Mouse (Mus musculus) erythroblast, embryonic 14.5 days (primary cell): ENCODE results near the gene Plagl2. TPM values are rescaled to one million over a fixed set of nuclear protein-coding genes. Genes with fewer than 3 reads are reported as not detected.
"Not testable (repeated sequence)": the region's sequence is repeated elsewhere in the genome, so short reads cannot be mapped to it uniquely, and the experiment has no call there.

Experiments
- H3K27me3 ChIP-seq: 2 replicates; pipeline ENCODE4 v1.6.1; 2012; ENCODE audit warnings: inconsistent platforms; ENCODE audit not compliant: control insufficient read depth
- H3K36me3 ChIP-seq: 2 replicates; pipeline ENCODE4 v1.6.1; 2012; ENCODE audit warnings: mild to moderate bottlenecking, inconsistent platforms; ENCODE audit not compliant: control insufficient read depth
- H3K4me1 ChIP-seq: 2 replicates; pipeline ENCODE4 v1.6.1; 2012; ENCODE audit warnings: inconsistent platforms; ENCODE audit not compliant: control insufficient read depth
- H3K4me3 ChIP-seq: replicated peaks from 2 replicates; pipeline ENCODE3; 2012; ENCODE audit warnings: moderate library complexity, mild to moderate bottlenecking, inconsistent platforms
- H3K9me3 ChIP-seq: 2 replicates; pipeline ENCODE4 v1.6.1; 2012; ENCODE audit warnings: low read length, inconsistent platforms, mixed read lengths; ENCODE audit not compliant: control insufficient read depth
- GATA1 ChIP-seq: IDR thresholded peaks from 2 replicates; pipeline ENCODE4 v1.6.1; 2012; ENCODE audit warnings: low read length, inconsistent platforms, mixed read lengths
- TAL1 ChIP-seq: IDR thresholded peaks from 3 replicates; pipeline ENCODE4 v1.6.1; 2012; ENCODE audit warnings: low read length, inconsistent platforms, mixed read lengths
- polyA plus RNA-seq: library from polyadenylated mRNA; stranded (reverse); fragments of >175 nt; gene quantifications from 2 replicates; pipeline ENCODE4 v1.2.3, GENCODE M21; 2012

The Plagl2 gene
- polyA plus RNA-seq: 2.2 and 2.3 TPM in 2 replicates

GRCm38 (mm10) chr2:153241250-153242014 lies at the start of gene Plagl2, which contains the start of gene Pofut1:
TSS of gene Plagl2 (minus strand) at chr2:153241426.
TSS of gene Pofut1 (plus strand) at chr2:153241533.
- Histone ChIP-seq H3K4me1 (peaks cover 70% of the 10 kb centered on the region), H3K4me3 (peak within 1 kb of the TSS; percentile 88), H3K9me3 (no peaks in the 10 kb centered on the region), H3K27me3 (no peaks in the 10 kb centered on the region), H3K36me3 (peaks cover 69% of the 10 kb centered on the region)
- TF ChIP-seq TAL1: no peak
- TF ChIP-seq GATA1: no peak

GRCm38 (mm10) chr2:153287835-153288234 lies 46.6 kb upstream of the Plagl2 start:
- Histone ChIP-seq H3K9me3 (no peaks in the 10 kb centered on the region), H3K4me1 (peaks cover 24% of the 10 kb centered on the region)
- TF ChIP-seq TAL1 (no peak), GATA1 (no peak)

GRCm38 (mm10) chr2:153286524-153286923 lies 45.3 kb upstream of the Plagl2 start:
- Histone ChIP-seq H3K36me3 (no peaks in the 10 kb centered on the region), H3K4me1 (peaks cover 11% of the 10 kb centered on the region), H3K4me3 (no peak overlapping the region), H3K27me3 (no peaks in the 10 kb centered on the region), H3K9me3 (no peaks in the 10 kb centered on the region)
- TF ChIP-seq GATA1: no peak
- no peak for TF ChIP-seq TAL1

More at GRCm38 (mm10) chr2:153287835-153288234, 46.6 kb upstream of the Plagl2 start:
- Histone ChIP-seq H3K4me3 (no peak overlapping the region), H3K36me3 (no peaks in the 10 kb centered on the region), H3K27me3 (no peaks in the 10 kb centered on the region)

DNA sequence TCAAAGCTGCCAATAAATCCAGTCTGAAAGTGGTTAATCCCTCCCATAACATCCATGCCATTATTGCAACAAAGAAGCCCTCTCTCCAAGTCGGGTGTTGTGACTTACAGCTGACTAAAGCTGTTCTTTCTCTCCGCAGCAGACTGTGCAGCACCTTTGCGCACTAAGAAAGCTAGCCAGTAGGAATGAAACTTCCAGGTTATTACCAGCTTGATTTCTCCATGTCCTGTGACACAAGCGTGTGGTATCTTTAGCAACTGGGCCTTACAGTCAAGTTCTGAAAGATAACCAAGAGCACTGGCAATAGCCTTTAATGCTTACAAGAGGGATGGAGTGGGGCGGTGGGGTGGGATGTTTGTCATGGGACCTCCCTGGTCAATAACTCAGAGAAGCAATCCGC lies 42.7 kb upstream of the Plagl2 start:
- Histone ChIP-seq H3K4me1 (peaks cover 2% of the 10 kb centered on the region; the same call in 1 of the 2 replicates), H3K4me3 (no peak overlapping the region), H3K27me3 (no peaks in the 10 kb centered on the region), H3K36me3 (no peaks in the 10 kb centered on the region), H3K9me3 (no peaks in the 10 kb centered on the region)
- no peak for TF ChIP-seq TAL1
- no peak for TF ChIP-seq GATA1

DNA sequence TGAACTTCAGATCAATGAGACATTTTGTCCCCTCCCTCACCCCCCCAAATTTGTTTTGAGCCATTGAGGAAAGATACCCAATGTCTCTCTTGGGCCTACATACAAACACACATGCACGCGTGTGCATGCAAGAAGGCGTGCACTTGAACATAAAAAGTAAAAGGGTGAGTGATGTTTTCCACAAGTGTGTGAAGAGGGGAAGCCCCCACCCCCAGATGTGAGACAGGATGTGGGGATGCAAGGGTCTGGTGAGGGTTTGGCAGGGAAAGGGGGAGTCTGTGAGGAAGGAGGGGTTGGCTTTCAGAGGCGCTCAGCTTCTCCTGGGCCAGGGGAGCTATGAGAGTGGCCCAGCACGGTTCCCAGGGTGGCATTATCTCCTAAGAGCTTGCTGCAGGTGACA lies 37.1 kb upstream of the Plagl2 start:
- Histone ChIP-seq H3K27me3 (no peaks in the 10 kb centered on the region), H3K4me1 (peaks cover 29% of the 10 kb centered on the region), H3K36me3 (no peaks in the 10 kb centered on the region), H3K9me3 (peaks cover 6% of the 10 kb centered on the region), H3K4me3 (no peak overlapping the region)
- no peak for TF ChIP-seq GATA1
- TF ChIP-seq TAL1: no peak

GRCm38 (mm10) chr2:153276846-153277245 lies 35.6 kb upstream of the Plagl2 start:
- not testable (repeated sequence) for H3K27me3 ChIP-seq, H3K9me3 ChIP-seq, H3K36me3 ChIP-seq, H3K4me3 ChIP-seq
- peaks cover 35% of the 10 kb centered on the region for H3K4me1 ChIP-seq

DNA sequence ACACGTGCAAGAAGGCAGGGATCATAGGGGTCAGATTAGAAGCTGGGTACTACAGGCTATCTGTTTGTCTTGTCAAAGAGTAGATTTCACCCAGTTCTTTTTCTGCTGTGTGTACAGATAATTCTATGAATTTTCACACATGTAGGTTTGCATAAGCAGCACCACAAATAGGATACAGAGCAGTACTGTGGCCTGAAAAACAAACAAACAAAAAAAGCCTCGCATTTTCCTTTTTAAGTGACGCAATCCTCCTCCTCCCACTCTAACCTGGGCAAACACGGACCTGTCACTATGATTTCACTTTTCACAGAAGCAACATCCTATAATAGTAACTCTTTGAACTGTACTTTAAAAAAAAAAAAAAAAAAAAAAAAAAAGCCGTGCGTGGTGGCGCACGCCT lies 35.2 kb upstream of the Plagl2 start:
- Histone ChIP-seq H3K9me3 (peaks cover 6% of the 10 kb centered on the region), H3K4me3 (no peak overlapping the region), H3K36me3 (no peaks in the 10 kb centered on the region), H3K4me1 (peaks cover 35% of the 10 kb centered on the region), H3K27me3 (no peaks in the 10 kb centered on the region)
- TF ChIP-seq TAL1 (no peak), GATA1 (no peak)

GRCm38 (mm10) chr2:153275577-153275976 lies 34.4 kb upstream of the Plagl2 start:
- not testable (repeated sequence) for H3K27me3 ChIP-seq, H3K9me3 ChIP-seq, H3K4me3 ChIP-seq, H3K36me3 ChIP-seq
- peaks cover 44% of the 10 kb centered on the region for H3K4me1 ChIP-seq

- H3K9me3 ChIP-seq: peaks cover 6% of the 10 kb centered on the region
- peaks cover under 1% of the 10 kb centered on the region; the same call in 1 of the 2 replicates for H3K36me3 ChIP-seq
- no peaks in the 10 kb centered on the region for H3K27me3 ChIP-seq
- no peak overlapping the region for H3K4me3 ChIP-seq
- H3K4me1 ChIP-seq: peaks cover 47% of the 10 kb centered on the region
- TF ChIP-seq GATA1 (no peak), TAL1 (no peak)
Observed at GRCm38 (mm10) chr2:153274919-153275247, 33.7 kb upstream of the Plagl2 start.

- not testable (repeated sequence) for H3K9me3 ChIP-seq, H3K36me3 ChIP-seq, H3K4me3 ChIP-seq, H3K27me3 ChIP-seq
- peaks cover 50% of the 10 kb centered on the region for H3K4me1 ChIP-seq
Observed at GRCm38 (mm10) chr2:153274200-153274918, 33.1 kb upstream of the Plagl2 start.

GRCm38 (mm10) chr2:153270231-153270915 lies 29.1 kb upstream of the Plagl2 start:
- not testable (repeated sequence) for H3K27me3 ChIP-seq, H3K4me3 ChIP-seq, H3K9me3 ChIP-seq
- H3K36me3 ChIP-seq: peaks cover 40% of the 10 kb centered on the region
- peaks cover 51% of the 10 kb centered on the region for H3K4me1 ChIP-seq
